In genomic region chr2:117570987-117571386, GRCm38 (mm10) we compare ENCODE assay signal across 16 mouse cellular contexts.
A peak's percentile ranks its signal among the peaks of the same experiment; 100 is the strongest.
DNase-seq lines count a peak whose midpoint lies in the region; ATAC-seq and TF ChIP-seq lines count a peak whose summit lies in the region.
"Had no signal": no experiment of that assay in that cellular context is flagged by ENCODE, and none has a peak within 500 bp of the region (broad histone marks: within the 10 kb centered on the region; RNA-seq: fewer than 3 reads in every experiment).

No protein-coding gene starts in this region.

- 51% methylated on average over 7 of the region's 7 CpGs for WGBS in kidney, embryonic 16.5 days
- 59% methylated on average over 7 of the region's 7 CpGs for WGBS in kidney, adult 2 months
- 69% methylated on average over 7 of the region's 7 CpGs for WGBS in intestine, embryonic 15.5 days

- peak overlapping the region; percentile 37; the same call in 1 of the 2 replicates for H3K27ac ChIP-seq in kidney, embryonic 16.5 days (ENCODE audit: low read length)
- H3K27ac ChIP-seq in kidney, adult 2 months (ENCODE audit: insufficient read depth, low read depth, low read length), result no peak overlapping the region
- no peak overlapping the region for H3K27ac ChIP-seq in intestine, embryonic 15.5 days
- H3K27ac ChIP-seq: embryonic facial prominence, embryonic 13.5 days; forebrain, embryonic 15.5 days; hindbrain, embryonic 12.5 days; stomach, postnatal 0 days had no signal

- no peaks in the 10 kb centered on the region for H3K36me3 ChIP-seq in kidney, embryonic 16.5 days (ENCODE audit: insufficient read depth, low read length)
- H3K36me3 ChIP-seq in kidney, adult 2 months (ENCODE audit: control insufficient read depth, insufficient read depth, low read length), result no peaks in the 10 kb centered on the region
- H3K36me3 ChIP-seq in intestine, embryonic 15.5 days, result no peaks in the 10 kb centered on the region
- H3K36me3 ChIP-seq: embryonic facial prominence, embryonic 13.5 days; forebrain, embryonic 15.5 days; hindbrain, embryonic 12.5 days had no signal

- no peak for TF ChIP-seq CTCF in kidney, adult 2 months (conservative IDR thresholded peaks at IDR 0.05; ENCODE audit: insufficient read depth, insufficient read length, low read depth, low read length)

- ATAC-seq in kidney, embryonic 16.5 days (ENCODE audit: low FRiP score, low TSS enrichment), result peak; percentile 49; the same call in 1 of the 2 replicates
- no peak for ATAC-seq in intestine, embryonic 15.5 days
- ATAC-seq: forebrain, embryonic 15.5 days; Patski had no signal

- H3K4me1 ChIP-seq in kidney, embryonic 16.5 days (ENCODE audit: insufficient read depth, low read length), result no peaks in the 10 kb centered on the region
- H3K4me1 ChIP-seq in kidney, adult 2 months (ENCODE audit: control insufficient read depth, insufficient read depth, low read length), result no peaks in the 10 kb centered on the region
- no peaks in the 10 kb centered on the region for H3K4me1 ChIP-seq in intestine, embryonic 15.5 days (replicated peaks)
- H3K4me1 ChIP-seq: forebrain, embryonic 15.5 days; hindbrain, embryonic 12.5 days had no signal

- DNase-seq in heart, adult 18-20 months, result peak; percentile 1 to 7
- DNase-seq in heart, adult 8-10 months (ENCODE audit: low spot score), result no peak
- no peak for DNase-seq in kidney, adult 2 months
- peak; percentile 17 for DNase-seq in embryo, embryonic 10.5 days (ENCODE audit: low spot score)
- DNase-seq in heart, postnatal 10 days, result peak; percentile 18 to 23
- no peak for DNase-seq in c-Kit-positive CD71-positive TER-119-positive erythroid progenitor cells, embryonic 14.5 days (ENCODE audit: low spot score)
- DNase-seq: cerebellum, adult 9-10 months; kidney, adult 11 months had no signal

- intact Hi-C loops in heart, postnatal 10 days (cut with DNase I), result no loop called here

- H3K4me3 ChIP-seq in kidney, embryonic 16.5 days (ENCODE audit: low read length), result no peak overlapping the region
- no peak overlapping the region for H3K4me3 ChIP-seq in kidney, adult 2 months (ENCODE audit: insufficient read depth, low read depth, low read length)
- H3K4me3 ChIP-seq in intestine, embryonic 15.5 days (replicated peaks), result no peak overlapping the region
- H3K4me3 ChIP-seq: embryonic facial prominence, embryonic 13.5 days; forebrain, embryonic 15.5 days; hindbrain, embryonic 12.5 days had no signal

- no peak overlapping the region for H3K9ac ChIP-seq in kidney, embryonic 16.5 days (replicated peaks; ENCODE audit: low read length)
- no peak overlapping the region for H3K9ac ChIP-seq in intestine, embryonic 15.5 days
- H3K9ac ChIP-seq: embryonic facial prominence, embryonic 13.5 days; forebrain, embryonic 15.5 days; hindbrain, embryonic 12.5 days had no signal

- TF ChIP-seq POLR2A in kidney, adult 2 months (IDR thresholded peaks at IDR 0.05; ENCODE audit: low read depth, low read length), result no peak

- H3K9me3 ChIP-seq in kidney, embryonic 16.5 days (ENCODE audit: low read length), result no peaks in the 10 kb centered on the region
- H3K9me3 ChIP-seq in intestine, embryonic 15.5 days, result no peaks in the 10 kb centered on the region
- H3K9me3 ChIP-seq: embryonic facial prominence, embryonic 13.5 days; forebrain, embryonic 15.5 days; hindbrain, embryonic 12.5 days had no signal

- H3K4me2 ChIP-seq in kidney, embryonic 16.5 days (replicated peaks; ENCODE audit: low read depth, low read length), result no peak overlapping the region
- no peak overlapping the region for H3K4me2 ChIP-seq in intestine, embryonic 15.5 days (replicated peaks)
- H3K4me2 ChIP-seq: embryonic facial prominence, embryonic 13.5 days; forebrain, embryonic 15.5 days; hindbrain, embryonic 12.5 days; liver, embryonic 11.5 days had no signal

- H3K27me3 ChIP-seq in kidney, embryonic 16.5 days (ENCODE audit: insufficient read depth, low read length), result no peaks in the 10 kb centered on the region
- no peaks in the 10 kb centered on the region for H3K27me3 ChIP-seq in kidney, adult 2 months (replicated peaks; ENCODE audit: control insufficient read depth, insufficient read depth, low read length)
- no peaks in the 10 kb centered on the region for H3K27me3 ChIP-seq in intestine, embryonic 15.5 days (replicated peaks)
- H3K27me3 ChIP-seq: embryonic facial prominence, embryonic 13.5 days; forebrain, embryonic 15.5 days; hindbrain, embryonic 12.5 days; Patski had no signal

Comparison
In these comparisons a context has a peak if more than half of its experiments do, and no peak if none do; other contexts are left out.
1. DNase-seq: peak in heart, adult 18-20 months (2 of 2), embryo, embryonic 10.5 days (single experiment) and heart, postnatal 10 days (2 of 2); none in heart, adult 8-10 months (single experiment), kidney, adult 2 months (single experiment) and c-Kit-positive CD71-positive TER-119-positive erythroid progenitor cells, embryonic 14.5 days (single experiment).